Mouse (Mus musculus) cerebellum, adult 2 months (tissue): Measurements from ENCODE around the gene Lrig1.

Experiments used
- CTCF ChIP-seq: fragments of 200-500 bp; IDR thresholded peaks from 2 replicates; pipeline ENCODE4 v1.5.1; 2011; ENCODE audit warnings: low read depth, mild to moderate bottlenecking, control low read depth, low read length, moderate library complexity, borderline replicate concordance; ENCODE audit not compliant: insufficient read depth
- POLR2A ChIP-seq: fragments of 200-500 bp; IDR thresholded peaks from 2 replicates; pipeline ENCODE4 v1.6.1; 2011; ENCODE audit warnings: low read length, control low read depth, borderline replicate concordance; ENCODE audit not compliant: insufficient read depth

DNA sequence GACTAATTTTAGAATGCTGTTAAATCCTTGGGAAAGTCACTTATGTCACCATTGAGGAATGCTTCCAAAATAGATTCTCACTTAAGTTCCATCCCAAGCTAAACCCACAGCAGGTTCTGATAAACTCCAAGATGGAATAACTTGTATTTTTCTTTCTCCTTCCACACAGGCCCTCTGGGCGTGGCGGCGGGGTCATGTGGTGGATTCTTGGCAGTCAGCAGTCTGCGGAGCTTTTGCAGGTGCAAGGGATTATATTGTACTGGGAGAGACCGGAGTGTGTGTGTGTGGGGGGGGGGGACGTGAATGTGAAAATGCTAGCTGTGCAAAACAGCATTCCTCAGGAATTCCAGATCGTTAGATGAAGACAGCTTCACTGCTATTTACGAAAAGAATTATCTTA is 107.7 kb downstream of the Lrig1 start:
- TF ChIP-seq CTCF (no peak), POLR2A (no peak)
